In genomic region chr7:117470243-117470802, GRCm38 (mm10) we compare ENCODE assay signal across 10 mouse cellular contexts.
DNase-seq lines count a peak whose midpoint lies in the region; TF ChIP-seq lines count a peak whose summit lies in the region.
"Had no signal": no experiment of that assay in that cellular context is flagged by ENCODE, and none has a peak within 500 bp of the region (broad histone marks: within the 10 kb centered on the region; RNA-seq: fewer than 3 reads in every experiment).

No protein-coding gene starts in this region.

- no peaks in the 10 kb centered on the region for H3K27me3 ChIP-seq in heart, adult 2 months (ENCODE audit: control insufficient read depth, insufficient read depth, low read length)
- H3K27me3 ChIP-seq: liver, embryonic 12.5 days had no signal

- no peaks in the 10 kb centered on the region for H3K36me3 ChIP-seq in heart, adult 2 months (ENCODE audit: control insufficient read depth, insufficient read depth, low read length)
- H3K36me3 ChIP-seq in macrophage (ENCODE audit: inconsistent target): no peaks in the 10 kb centered on the region
- H3K36me3 ChIP-seq: liver, embryonic 12.5 days had no signal

- TF ChIP-seq POLR2A in heart, adult 2 months (IDR thresholded peaks at IDR 0.05; ENCODE audit: insufficient read depth, low read depth, low read length): 0 out of 2 replicates have a peak, but pooled peaks have one; percentile 9

- no peak overlapping the region for H3K9ac ChIP-seq in heart, adult 2 months (ENCODE audit: low read depth, low read length)
- H3K9ac ChIP-seq: liver, embryonic 12.5 days had no signal

- no peaks in the 10 kb centered on the region for H3K79me2 ChIP-seq in heart, adult 2 months (replicated peaks; ENCODE audit: control insufficient read depth, insufficient read depth, low read length)
- H3K79me2 ChIP-seq in macrophage (ENCODE audit: inconsistent target): peaks cover 10% of the 10 kb centered on the region; the same call in 1 of the 2 replicates

- TF ChIP-seq EP300 in heart, adult 2 months (IDR thresholded peaks at IDR 0.05; ENCODE audit: insufficient read depth, low read depth, low read length): no peak

- peak; percentile 33 for DNase-seq in kidney, adult 9 months
- DNase-seq in kidney, adult 18-20 months: no peak
- DNase-seq in Muller cell, postnatal 12 days (ENCODE audit: inconsistent ontology term): peak; percentile 50
- peak; percentile 36 to 73 for DNase-seq in heart, adult 2 months
- DNase-seq in left cerebral cortex, adult 9 months (ENCODE audit: low spot score in 2 of 2): no peak
- no peak for DNase-seq in left cerebral cortex, adult 8-10 months (ENCODE audit: low spot score in 2 of 2)
- no peak for DNase-seq in left cerebral cortex, postnatal 4 days

- intact Hi-C loops in heart, adult 2 months (cut with DNase I): loop anchor here (5.0 kb wide), 2 partner anchors 82 to 88 kb away; partner anchors contain the start of gene Xylt1
- intact Hi-C loops in left cerebral cortex, postnatal 4 days (cut with DNase I): loop anchor here (10.0 kb wide), 1 partner anchor 86 kb away; the partner anchor contains the start of gene Xylt1

- 57% methylated on average over 3 of the region's 3 CpGs for WGBS in heart, adult 2 months
- 2% methylated on average over 3 of the region's 3 CpGs for WGBS in macrophage (ENCODE audit: missing documents)

- no peak for TF ChIP-seq CTCF in heart, adult 2 months (IDR thresholded peaks at IDR 0.05)

- peak overlapping the region; percentile 55 for H3K27ac ChIP-seq in heart, adult 2 months
- peak overlapping the region; percentile 89 for H3K27ac ChIP-seq in macrophage
- H3K27ac ChIP-seq: liver, embryonic 12.5 days had no signal

- peaks cover 15% of the 10 kb centered on the region for H3K4me1 ChIP-seq in heart, adult 2 months (ENCODE audit: control insufficient read depth, insufficient read depth, low read length)

- H3K4me3 ChIP-seq in heart, adult 2 months: no peak overlapping the region
- no peak overlapping the region for H3K4me3 ChIP-seq in macrophage (ENCODE audit: inconsistent target)
- H3K4me3 ChIP-seq: liver, embryonic 12.5 days; myocyte had no signal

Comparison
In these comparisons a context has a peak if more than half of its experiments do, and no peak if none do; other contexts are left out.
1. DNase-seq: peak in kidney, adult 9 months (single experiment), Muller cell, postnatal 12 days (single experiment) and heart, adult 2 months (2 of 2); none in kidney, adult 18-20 months (single experiment), left cerebral cortex, adult 9 months (0 of 2), left cerebral cortex, adult 8-10 months (0 of 2) and left cerebral cortex, postnatal 4 days (single experiment).